Mouse (Mus musculus): ENCODE data around the gene Cyp1a2.

- TF ChIP-seq CTCF (IDR thresholded peaks at IDR 0.05; ENCODE audit: low read depth) (no peak), EP300 (IDR thresholded peaks at IDR 0.05; ENCODE audit: low read depth) (no peak)
Measured at GRCm38 (mm10) chr9:57654966-57655365, 28.5 kb downstream of the Cyp1a2 start.
